Mouse (Mus musculus): ENCODE measurements around the gene Ctnnd2.

DNA sequence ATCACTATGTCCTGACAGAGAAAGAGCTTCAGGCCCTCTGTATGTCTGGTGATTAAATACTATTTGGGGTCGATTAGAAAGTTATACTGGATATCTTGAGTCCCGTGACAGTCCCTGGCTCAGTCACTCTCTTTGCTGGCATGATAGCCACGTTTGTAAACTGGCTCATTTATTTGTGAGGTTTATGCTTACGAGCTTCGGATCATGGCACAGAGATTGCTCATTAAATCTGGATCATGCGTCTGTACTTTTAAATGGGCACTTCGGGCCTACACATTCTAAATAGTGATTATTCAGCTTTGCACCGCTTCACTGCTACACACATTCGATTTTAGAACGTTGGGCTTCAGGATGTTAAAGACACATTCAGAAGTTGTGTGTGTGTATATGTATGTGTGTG, 96.4 kb downstream of the Ctnnd2 start:
- TF ChIP-seq CTCF (IDR thresholded peaks at IDR 0.05; ENCODE audit: borderline replicate concordance, control insufficient read depth, extremely low read depth, insufficient read depth, low read length, poor library complexity) (no peak), POLR2A (IDR thresholded peaks at IDR 0.05; ENCODE audit: control insufficient read depth, extremely low read depth, insufficient read depth, low read length, poor library complexity) (no peak)
